Mouse (Mus musculus): Measurements from ENCODE around the gene Srd5a1. TPM values are rescaled to one million over a fixed set of nuclear protein-coding genes. Genes with fewer than 3 reads are reported as not detected.

Srd5a1 gene
- polyA plus RNA-seq, 1 experiment from 2014 or later: 19.9 TPM

DNA sequence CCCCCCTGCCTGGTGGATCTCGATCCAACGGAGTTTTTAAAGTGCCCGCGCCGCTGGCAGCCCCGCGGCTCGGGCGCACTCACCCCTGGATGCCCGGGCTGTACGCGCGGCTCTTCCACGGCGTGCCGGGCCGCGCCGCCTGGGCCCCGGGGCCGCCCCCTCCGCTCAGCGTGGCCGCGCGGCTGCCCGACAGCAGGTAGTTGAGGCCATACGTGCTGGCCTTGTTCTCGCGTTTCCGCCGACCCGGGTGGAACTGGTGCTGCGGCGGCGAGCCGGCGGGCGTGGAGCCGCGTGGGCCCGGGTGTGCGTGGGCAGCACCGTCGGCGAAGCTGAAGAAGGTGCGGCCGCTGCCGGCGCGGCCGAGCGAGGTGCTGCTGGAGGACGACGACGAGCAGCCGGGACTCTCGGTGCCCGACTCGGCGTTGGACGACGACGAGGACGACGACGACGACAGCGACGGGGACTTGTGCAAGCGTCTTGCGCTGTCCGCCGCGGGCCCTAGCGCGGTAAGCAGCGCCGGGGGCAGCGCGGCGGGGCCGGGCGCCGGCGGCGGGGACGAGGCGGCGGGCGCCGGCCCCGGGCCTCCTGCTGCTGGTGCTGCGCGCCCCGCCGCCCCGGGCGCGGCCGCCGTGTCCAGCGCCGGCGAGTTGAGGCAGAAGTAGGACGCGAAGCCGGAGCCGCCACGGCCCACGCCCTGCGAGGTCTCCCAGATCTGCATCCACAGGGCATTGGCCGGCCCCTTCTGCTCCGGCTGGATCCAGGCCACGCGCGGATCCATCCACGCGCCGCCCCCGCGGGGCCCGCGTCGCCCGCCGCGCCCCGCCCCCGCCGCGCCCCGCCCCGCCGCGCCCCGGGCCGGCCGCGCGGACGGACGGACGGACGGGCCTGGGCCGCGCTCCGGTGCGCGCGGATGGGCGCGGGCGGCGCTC lies 77.6 kb downstream of the Srd5a1 start, which contains the start of gene Nsun2:
Nsun2 (plus strand) TSS at position 342 of the 929 bp plus-strand sequence.
- ATAC-seq: peak; percentile 58
- peaks cover 31% of the 10 kb centered on the region for H3K4me1 ChIP-seq (replicated peaks)
- peak within 1 kb of the TSS; percentile 75 for H3K4me3 ChIP-seq (replicated peaks)
- under 1% methylated on average over 102 of the region's 155 CpGs for WGBS
- H3K36me3 ChIP-seq: 0 out of 2 replicates have a peak, but pooled peaks cover 5% of the 10 kb centered on the region
- H3K9me3 ChIP-seq: no peaks in the 10 kb centered on the region
- H3K4me2 ChIP-seq (replicated peaks): peak within 1 kb of the TSS; percentile 83
- H3K9ac ChIP-seq: peak within 1 kb of the TSS; percentile 75
- peak within 1 kb of the TSS; percentile 92 for H3K27ac ChIP-seq
- no peaks in the 10 kb centered on the region for H3K27me3 ChIP-seq (replicated peaks)

DNA sequence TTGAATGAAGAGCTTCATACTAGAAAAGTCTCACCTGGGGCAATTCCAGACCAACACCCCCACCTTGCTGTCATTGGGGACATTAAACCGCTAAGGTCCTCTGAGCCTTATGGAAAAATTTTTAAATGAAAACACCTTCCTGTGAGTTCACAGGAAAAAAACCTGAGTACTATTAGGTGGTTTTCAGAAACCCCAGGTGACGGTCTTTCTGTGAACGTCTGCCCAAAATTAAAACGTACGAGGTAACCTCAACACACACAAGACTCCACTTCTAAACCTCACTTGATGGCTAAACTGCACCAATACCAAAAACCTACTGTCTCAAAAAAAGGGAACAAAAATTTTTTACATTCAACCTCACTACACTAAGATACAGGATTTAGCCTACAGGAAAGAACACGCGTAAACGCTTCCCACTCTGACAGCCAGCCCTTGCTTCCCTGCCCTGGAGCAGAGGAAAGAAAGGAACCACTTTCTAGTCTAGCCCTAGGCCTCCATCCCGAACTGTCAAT lies 78.3 kb downstream of the Srd5a1 start:
- 0 out of 2 replicates have a peak, but pooled peaks cover 5% of the 10 kb centered on the region for H3K36me3 ChIP-seq
- peaks cover 36% of the 10 kb centered on the region for H3K4me1 ChIP-seq (replicated peaks)
- H3K4me2 ChIP-seq (replicated peaks): peak overlapping the region; percentile 83
- ATAC-seq: no peak
- H3K27me3 ChIP-seq (replicated peaks): no peaks in the 10 kb centered on the region
- peak overlapping the region; percentile 75 for H3K9ac ChIP-seq
- no peaks in the 10 kb centered on the region for H3K9me3 ChIP-seq
- peak overlapping the region; percentile 92; the same call in 1 of the 2 replicates for H3K27ac ChIP-seq
- peak overlapping the region; percentile 75 for H3K4me3 ChIP-seq (replicated peaks)
- 3% methylated on average over 9 of the region's 9 CpGs for WGBS

DNA sequence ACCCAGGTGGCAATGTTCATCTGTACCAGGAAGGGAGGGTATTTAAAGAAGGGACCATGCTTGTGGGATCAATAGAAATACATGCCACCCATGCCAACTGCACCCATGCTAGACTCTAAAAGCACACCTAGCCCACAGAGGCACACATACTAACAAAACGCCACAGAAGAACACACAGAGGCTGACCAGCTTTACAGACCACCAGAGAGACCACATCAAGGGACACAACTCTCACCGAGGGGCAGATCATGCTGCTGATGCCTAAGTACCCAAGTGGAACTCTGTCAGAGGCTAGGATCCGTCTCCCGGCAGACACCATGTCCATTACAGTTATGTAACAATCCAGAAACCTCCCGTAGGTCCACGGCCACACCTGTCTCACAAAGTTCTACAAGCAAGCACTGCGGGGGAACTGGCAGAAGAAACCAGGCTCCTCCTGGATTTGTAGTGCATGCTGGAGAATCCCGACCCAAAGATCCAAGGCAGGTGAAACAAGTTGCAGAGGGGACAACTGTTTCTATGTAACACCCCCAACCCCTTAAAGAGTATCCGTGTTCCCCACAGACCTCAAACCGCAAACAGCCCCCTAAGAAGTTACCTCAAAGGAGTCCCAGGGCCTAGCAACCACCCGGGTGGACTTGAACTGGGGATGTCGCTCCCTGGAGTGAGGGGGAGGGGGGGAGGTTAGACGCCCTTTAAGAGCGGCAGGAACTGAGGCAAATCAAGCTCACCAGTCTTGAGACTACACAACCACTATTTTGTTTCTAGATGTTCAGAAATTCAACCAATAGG lies 78.9 kb downstream of the Srd5a1 start:
- H3K9ac ChIP-seq: peak overlapping the region; percentile 75
- peaks cover 39% of the 10 kb centered on the region for H3K4me1 ChIP-seq (replicated peaks)
- H3K36me3 ChIP-seq: 0 out of 2 replicates have a peak, but pooled peaks cover 5% of the 10 kb centered on the region
- 20% methylated on average over 14 of the region's 14 CpGs for WGBS
- H3K27me3 ChIP-seq (replicated peaks): no peaks in the 10 kb centered on the region
- peak overlapping the region; percentile 75 for H3K4me3 ChIP-seq (replicated peaks)
- no peak for ATAC-seq
- H3K9me3 ChIP-seq: no peaks in the 10 kb centered on the region
- H3K4me2 ChIP-seq (replicated peaks): peak overlapping the region; percentile 83
- H3K27ac ChIP-seq: no peak overlapping the region

DNA sequence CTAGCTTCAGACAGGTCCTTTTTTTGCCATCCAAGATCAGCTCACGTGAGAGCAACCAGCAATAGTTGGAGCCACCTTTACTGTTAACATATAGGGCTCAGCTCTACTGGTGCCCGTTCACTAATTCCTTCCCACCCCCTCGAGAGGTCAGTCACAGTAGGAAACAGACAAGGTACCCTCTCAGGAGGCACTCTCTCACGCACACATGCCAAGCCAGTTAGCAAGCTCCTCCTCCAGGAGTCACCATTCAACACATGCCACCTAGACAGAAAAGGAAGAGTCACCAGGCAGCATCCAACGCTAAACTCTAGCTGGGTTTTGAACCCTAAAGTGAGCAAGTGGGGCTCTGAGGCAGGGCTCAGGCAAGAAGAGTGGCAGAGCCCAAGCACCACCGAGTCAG lies 79.8 kb downstream of the Srd5a1 start:
- Histone ChIP-seq H3K27ac (no peak overlapping the region), H3K4me1 (replicated peaks) (peaks cover 45% of the 10 kb centered on the region), H3K4me2 (replicated peaks) (peak overlapping the region; percentile 83), H3K36me3 (0 out of 2 replicates have a peak, but pooled peaks cover 5% of the 10 kb centered on the region), H3K9ac (peak overlapping the region; percentile 28; the same call in 1 of the 2 replicates), H3K4me3 (replicated peaks) (peak overlapping the region; percentile 75), H3K27me3 (replicated peaks) (no peaks in the 10 kb centered on the region), H3K9me3 (no peaks in the 10 kb centered on the region)
- no peak for ATAC-seq
- 51% methylated on average over 6 of the region's 6 CpGs for WGBS

DNA sequence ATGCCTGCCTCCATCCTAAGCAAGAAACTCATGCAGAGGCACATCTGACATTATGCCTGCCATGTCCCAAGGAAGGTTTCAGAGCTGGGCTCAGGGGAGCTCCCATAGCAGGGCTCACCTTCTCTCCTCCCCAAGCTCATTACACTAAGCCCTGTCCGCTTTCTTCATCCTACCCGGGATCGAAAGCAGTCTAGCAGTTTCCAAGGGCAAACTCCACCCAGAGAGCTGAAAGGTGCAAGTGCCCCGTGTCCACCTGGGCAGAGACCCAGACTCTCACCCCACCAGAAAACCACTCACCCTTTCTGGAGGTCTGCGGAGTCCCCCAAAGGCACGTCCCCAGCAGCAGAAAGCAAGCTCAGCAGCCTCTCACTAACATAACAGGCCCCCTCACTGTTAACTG lies 80.3 kb downstream of the Srd5a1 start:
- Histone ChIP-seq H3K36me3 (0 out of 2 replicates have a peak, but pooled peaks cover 5% of the 10 kb centered on the region), H3K4me1 (replicated peaks) (peaks cover 50% of the 10 kb centered on the region), H3K9me3 (no peaks in the 10 kb centered on the region), H3K27me3 (replicated peaks) (no peaks in the 10 kb centered on the region), H3K4me3 (replicated peaks) (0 out of 2 replicates have a peak overlapping the region, but pooled peaks have one; percentile 75), H3K27ac (no peak overlapping the region), H3K4me2 (replicated peaks) (peak overlapping the region; percentile 83), H3K9ac (peak overlapping the region; percentile 28; the same call in 1 of the 2 replicates)
- WGBS: 72% methylated on average over 6 of the region's 6 CpGs
- ATAC-seq: no peak

DNA sequence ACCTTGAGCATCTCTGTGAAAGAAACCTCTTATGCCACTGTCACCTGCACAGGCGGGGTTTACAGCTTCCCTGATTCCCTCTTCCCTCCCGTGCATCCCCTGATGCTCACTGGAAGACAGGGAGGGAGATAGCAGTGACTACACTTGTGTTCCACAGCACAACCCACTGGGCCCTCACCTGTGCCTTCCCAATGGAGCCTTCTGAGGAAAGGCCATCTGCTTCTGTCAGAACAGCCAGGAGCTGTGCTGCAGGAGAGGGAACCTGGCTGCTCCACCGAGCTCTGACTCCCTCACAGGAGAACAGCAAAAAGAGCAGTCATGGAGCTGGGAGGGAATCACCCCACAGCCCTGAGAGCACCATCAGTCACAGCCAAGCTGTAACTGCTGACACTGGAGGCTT lies 81.1 kb downstream of the Srd5a1 start:
- H3K27me3 ChIP-seq (replicated peaks): no peaks in the 10 kb centered on the region
- H3K4me2 ChIP-seq (replicated peaks): no peak overlapping the region
- H3K9ac ChIP-seq: no peak overlapping the region
- H3K4me1 ChIP-seq (replicated peaks): peaks cover 51% of the 10 kb centered on the region
- H3K36me3 ChIP-seq: 0 out of 2 replicates have a peak, but pooled peaks cover 5% of the 10 kb centered on the region
- 73% methylated on average over 3 of the region's 3 CpGs for WGBS
- H3K9me3 ChIP-seq: no peaks in the 10 kb centered on the region
- no peak for ATAC-seq
- H3K27ac ChIP-seq: no peak overlapping the region
- H3K4me3 ChIP-seq (replicated peaks): no peak overlapping the region

DNA sequence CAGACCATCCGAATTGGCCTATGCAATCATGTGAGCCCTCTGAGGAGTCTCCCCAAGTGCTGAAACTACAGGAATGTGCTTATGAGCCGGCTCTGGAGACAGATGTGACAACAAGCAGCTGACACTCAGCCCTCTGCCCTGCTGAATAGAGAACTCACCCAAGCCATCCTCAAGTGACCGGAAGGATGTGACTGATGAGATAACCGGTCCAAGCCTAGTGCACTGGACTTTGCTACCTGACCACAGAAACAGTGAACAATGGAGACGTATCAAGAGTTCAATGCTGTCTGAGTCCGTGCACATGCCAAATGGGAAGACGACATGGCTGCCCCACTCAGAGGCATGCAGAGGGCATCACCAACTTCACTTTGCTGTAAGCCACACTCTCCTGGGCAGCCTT lies 82.7 kb downstream of the Srd5a1 start:
- WGBS: 77% methylated on average over 7 of the region's 7 CpGs
- Histone ChIP-seq H3K27ac (no peak overlapping the region), H3K36me3 (0 out of 2 replicates have a peak, but pooled peaks cover 5% of the 10 kb centered on the region), H3K4me1 (replicated peaks) (peaks cover 64% of the 10 kb centered on the region), H3K4me2 (replicated peaks) (no peak overlapping the region), H3K9me3 (no peaks in the 10 kb centered on the region), H3K9ac (no peak overlapping the region), H3K27me3 (replicated peaks) (no peaks in the 10 kb centered on the region), H3K4me3 (replicated peaks) (no peak overlapping the region)
- no peak for ATAC-seq

DNA sequence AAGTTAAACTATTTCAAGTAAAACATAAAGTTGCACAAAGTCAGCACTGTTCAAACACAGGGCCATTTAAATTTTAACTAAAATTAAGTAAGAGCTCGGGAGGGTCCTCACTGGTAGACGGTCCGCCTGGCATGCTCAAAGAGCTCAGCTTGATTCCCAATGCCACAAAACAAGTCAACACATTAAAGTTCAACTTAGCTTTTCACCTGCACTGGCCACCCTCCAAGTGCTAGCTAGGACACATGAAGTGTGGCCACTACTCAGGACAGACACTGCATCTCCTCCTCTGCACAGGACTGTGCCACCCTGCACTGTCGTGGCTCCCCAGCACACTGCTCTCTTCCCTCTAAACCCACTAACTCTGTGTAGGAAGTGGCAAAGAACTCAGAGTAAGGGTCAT lies 85.4 kb downstream of the Srd5a1 start:
- Histone ChIP-seq H3K27me3 (replicated peaks) (no peaks in the 10 kb centered on the region), H3K4me1 (replicated peaks) (peaks cover 62% of the 10 kb centered on the region), H3K27ac (no peak overlapping the region), H3K9me3 (no peaks in the 10 kb centered on the region), H3K9ac (no peak overlapping the region), H3K36me3 (0 out of 2 replicates have a peak, but pooled peaks cover 5% of the 10 kb centered on the region), H3K4me3 (replicated peaks) (no peak overlapping the region), H3K4me2 (replicated peaks) (peak overlapping the region; percentile 14; the same call in 1 of the 2 replicates)
- peak; percentile 36; the same call in 1 of the 2 replicates for ATAC-seq
- WGBS: 61% methylated on average over 4 of the region's 4 CpGs

DNA sequence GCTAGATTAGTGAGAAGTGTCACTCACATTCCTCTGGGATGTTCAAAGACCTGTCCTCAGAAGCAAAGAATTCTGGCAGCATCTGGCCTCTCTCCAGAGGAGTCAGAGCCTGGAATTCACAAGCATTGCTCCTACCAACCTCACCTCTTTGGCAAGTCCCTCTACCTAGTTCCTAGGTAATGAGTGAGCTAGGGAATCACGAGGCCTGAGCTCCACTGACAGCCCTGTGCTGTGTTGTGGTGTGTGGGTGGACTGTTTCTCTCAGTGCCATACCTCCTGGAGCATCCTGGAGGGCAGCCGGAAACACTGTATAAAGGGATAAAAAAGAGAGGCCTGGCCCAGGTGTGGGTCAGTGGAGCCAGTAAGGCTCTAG lies 87.1 kb downstream of the Srd5a1 start:
- 54% methylated on average over 2 of the region's 2 CpGs for WGBS
- H3K4me2 ChIP-seq (replicated peaks): no peak overlapping the region
- ATAC-seq: no peak
- peaks cover 54% of the 10 kb centered on the region for H3K4me1 ChIP-seq (replicated peaks)
- no peak overlapping the region for H3K9ac ChIP-seq
- no peak overlapping the region for H3K27ac ChIP-seq
- no peaks in the 10 kb centered on the region for H3K27me3 ChIP-seq (replicated peaks)
- no peaks in the 10 kb centered on the region for H3K9me3 ChIP-seq
- H3K36me3 ChIP-seq: no peaks in the 10 kb centered on the region
- no peak overlapping the region for H3K4me3 ChIP-seq (replicated peaks)

All from intestine, embryonic 15.5 days (tissue).